Mouse (Mus musculus): ENCODE measurements around the gene Haus7. TPM values are rescaled to one million over a fixed set of nuclear protein-coding genes. Genes with fewer than 3 reads are reported as not detected.
"Not testable (repeated sequence)": the region's sequence is repeated elsewhere in the genome, so short reads cannot be mapped to it uniquely, and the experiment has no call there.

The Haus7 gene
- total and polyA plus RNA-seq, 3 experiments: 32.9 to 34.9 (median 34.2) TPM

GRCm38 (mm10) chrX:73400951-73401350 lies 57.9 kb downstream of the Haus7 start:
- H3K4me2 ChIP-seq (ENCODE audit: insufficient read depth, low read depth, poor library complexity, severe bottlenecking): no peak overlapping the region
- dilution Hi-C loops (cut with MboI; ENCODE audit: extremely low pct_ligation_motif_present, extremely low pct_unique_long_range_greater_than_20kb, low sequenced_read_pairs) (no loop called here), in situ Hi-C loops (cut with MboI; ENCODE audit: low pct_ligation_motif_present, low pct_unique_long_range_greater_than_20kb, low sequenced_read_pairs) (loop anchor here (25.0 kb wide), 2 partner anchors 89 to 164 kb away; partner anchors contain the start of genes F8a and Xlr4c)
- no peak overlapping the region for H3K4me3 ChIP-seq (replicated peaks in 1 of 3; ENCODE audit: low read depth in 2 of 3, low read length in 2 of 3, poor library complexity in 1 of 3)
- no peak overlapping the region for H3K27ac ChIP-seq (ENCODE audit: insufficient read depth, low read depth)
- H3K9ac ChIP-seq (ENCODE audit: insufficient read depth, low read depth): no peak overlapping the region
- no peak for DNase-seq (ENCODE audit: extremely low read depth)
- H3K36me3 ChIP-seq (replicated peaks in 1 of 2; ENCODE audit: control insufficient read depth in 1 of 2, insufficient read depth in 1 of 2, low read length in 1 of 2): no peaks in the 10 kb centered on the region
- TF ChIP-seq ZNF384 (IDR thresholded peaks at IDR 0.05; ENCODE audit: low read depth, low read length): no peak
- no peaks in the 10 kb centered on the region for H3K27me3 ChIP-seq (replicated peaks)
- H3K4me1 ChIP-seq (ENCODE audit: control insufficient read depth in 1 of 2, insufficient read depth in 2 of 2): no peaks in the 10 kb centered on the region
- H3K9me3 ChIP-seq (replicated peaks; ENCODE audit: low read length): no peaks in the 10 kb centered on the region
- H3K79me2 ChIP-seq (replicated peaks; ENCODE audit: control insufficient read depth, extremely low read depth, insufficient read depth, poor library complexity, severe bottlenecking): no peaks in the 10 kb centered on the region

- in situ Hi-C loops (cut with MboI; ENCODE audit: low pct_ligation_motif_present, low pct_unique_long_range_greater_than_20kb, low sequenced_read_pairs); DNase-seq (ENCODE audit: extremely low read depth); H3K36me3 ChIP-seq (replicated peaks in 1 of 2; ENCODE audit: control insufficient read depth in 1 of 2, insufficient read depth in 1 of 2, low read length in 1 of 2); H3K27me3 ChIP-seq (replicated peaks); H3K9ac ChIP-seq (ENCODE audit: insufficient read depth, low read depth); H3K4me3 ChIP-seq (replicated peaks in 1 of 3; ENCODE audit: low read depth in 2 of 3, low read length in 2 of 3, poor library complexity in 1 of 3); H3K27ac ChIP-seq (ENCODE audit: insufficient read depth, low read depth); H3K4me1 ChIP-seq (ENCODE audit: control insufficient read depth in 1 of 2, insufficient read depth in 2 of 2); H3K4me2 ChIP-seq (ENCODE audit: insufficient read depth, low read depth, poor library complexity, severe bottlenecking); dilution Hi-C loops (cut with MboI; ENCODE audit: extremely low pct_ligation_motif_present, extremely low pct_unique_long_range_greater_than_20kb, low sequenced_read_pairs); H3K9me3 ChIP-seq (replicated peaks; ENCODE audit: low read length); H3K79me2 ChIP-seq (replicated peaks; ENCODE audit: control insufficient read depth, extremely low read depth, insufficient read depth, poor library complexity, severe bottlenecking): not testable (repeated sequence)
Measured at GRCm38 (mm10) chrX:73398636-73399035, 60.2 kb downstream of the Haus7 start, which contains the start of gene Gm18336. Gene Gm18336, minus strand, starts transcription at chrX:73398736.

GRCm38 (mm10) chrX:73396446-73396845 lies 62.4 kb downstream of the Haus7 start:
- H3K36me3 ChIP-seq (replicated peaks in 1 of 2; ENCODE audit: control insufficient read depth in 1 of 2, insufficient read depth in 1 of 2, low read length in 1 of 2): no peaks in the 10 kb centered on the region
- TF ChIP-seq SMC3 (IDR thresholded peaks at IDR 0.05; ENCODE audit: low read depth, low read length): no peak
- TF ChIP-seq MAFK (IDR thresholded peaks at IDR 0.05; ENCODE audit: insufficient replicate concordance, low read length): no peak
- TF ChIP-seq KAT2A (IDR thresholded peaks at IDR 0.05; ENCODE audit: insufficient replicate concordance, low read length): no peak
- TF ChIP-seq MAX (IDR thresholded peaks at IDR 0.05; ENCODE audit: low read length): no peak
- no peak for TF ChIP-seq UBTF (IDR thresholded peaks at IDR 0.05; ENCODE audit: low read depth, low read length)
- no peak for TF ChIP-seq POLR2AphosphoS2 (IDR thresholded peaks at IDR 0.05; ENCODE audit: low read depth, low read length)
- no peak for TF ChIP-seq ZNF384 (IDR thresholded peaks at IDR 0.05; ENCODE audit: low read depth, low read length)
- TF ChIP-seq USF1 (IDR thresholded peaks at IDR 0.05; ENCODE audit: low read depth, low read length): no peak
- no peak for TF ChIP-seq POLR2A (IDR thresholded peaks at IDR 0.05; ENCODE audit: low read depth, low read length)
- TF ChIP-seq MEF2A (IDR thresholded peaks at IDR 0.05; ENCODE audit: borderline replicate concordance, low read depth, low read length): no peak
- TF ChIP-seq MAZ (IDR thresholded peaks at IDR 0.05; ENCODE audit: low read depth, low read length): no peak
- TF ChIP-seq ELF1 (IDR thresholded peaks at IDR 0.05; ENCODE audit: low read depth, low read length): no peak
- in situ Hi-C loops (cut with MboI; ENCODE audit: low pct_ligation_motif_present, low pct_unique_long_range_greater_than_20kb, low sequenced_read_pairs) (no loop called here), dilution Hi-C loops (cut with MboI; ENCODE audit: extremely low pct_ligation_motif_present, extremely low pct_unique_long_range_greater_than_20kb, low sequenced_read_pairs) (no loop called here)
- no peaks in the 10 kb centered on the region for H3K27me3 ChIP-seq (replicated peaks)
- H3K4me3 ChIP-seq (replicated peaks in 1 of 3; ENCODE audit: low read depth in 2 of 3, low read length in 2 of 3, poor library complexity in 1 of 3): no peak overlapping the region
- no peak for DNase-seq (ENCODE audit: extremely low read depth)
- no peak overlapping the region for H3K9ac ChIP-seq (ENCODE audit: insufficient read depth, low read depth)
- H3K79me2 ChIP-seq (replicated peaks; ENCODE audit: control insufficient read depth, extremely low read depth, insufficient read depth, poor library complexity, severe bottlenecking): no peaks in the 10 kb centered on the region
- H3K4me1 ChIP-seq (ENCODE audit: control insufficient read depth in 1 of 2, insufficient read depth in 2 of 2): no peaks in the 10 kb centered on the region
- no peak overlapping the region for H3K4me2 ChIP-seq (ENCODE audit: insufficient read depth, low read depth, poor library complexity, severe bottlenecking)
- H3K27ac ChIP-seq (ENCODE audit: insufficient read depth, low read depth): no peak overlapping the region
- no peaks in the 10 kb centered on the region for H3K9me3 ChIP-seq (replicated peaks; ENCODE audit: low read length)

Data from CH12.LX (cell line).